Mouse (Mus musculus) liver, adult 2 months (tissue): ENCODE results near the gene Noxred1.

Experiments
- CTCF ChIP-seq: fragments of 200-500 bp; IDR thresholded peaks from 2 replicates; pipeline ENCODE4 v1.5.1; 2011; ENCODE audit warnings: low read depth, low read length, control low read depth
- POLR2A ChIP-seq: fragments of 200-500 bp; IDR thresholded peaks from 2 replicates; pipeline ENCODE4 v1.6.1; 2011; ENCODE audit warnings: low read length, control low read depth; ENCODE audit not compliant: insufficient read depth; ENCODE audit errors: extremely low read depth

- TF ChIP-seq CTCF, result no peak
- TF ChIP-seq POLR2A, result no peak
Observed at GRCm38 (mm10) chr12:87278118-87278730, 39.7 kb upstream of the Noxred1 start.
